Mouse (Mus musculus) limb, embryonic 15.5 days (tissue): Measurements from ENCODE around the gene Luc7l. TPM values are rescaled to one million over a fixed set of nuclear protein-coding genes. Genes with fewer than 3 reads are reported as not detected.

Experiments used
- ATAC-seq: fragments of 200-750 bp; cut with Nextera tagmentation; 2 replicates; pipeline ENCODE4 v1.8.0; 2017; ENCODE audit warnings: low read depth, moderate TSS enrichment; ENCODE audit not compliant: insufficient number of reproducible peaks, low FRiP score, low TSS enrichment
- H3K27ac ChIP-seq: fragments of 300-500 bp; sonication (generic); 2 replicates; pipeline ENCODE4 v1.5.1; 2015; ENCODE audit warnings: moderate library complexity, mild to moderate bottlenecking, inconsistent platforms
- H3K27me3 ChIP-seq: fragments of 300-500 bp; sonication (generic); 2 replicates; pipeline ENCODE4 v1.6.1; 2015; ENCODE audit warnings: inconsistent platforms
- H3K36me3 ChIP-seq: fragments of 300-500 bp; sonication (generic); 2 replicates; pipeline ENCODE4 v1.6.1; 2015; ENCODE audit warnings: inconsistent platforms
- H3K4me1 ChIP-seq: fragments of 300-500 bp; sonication (generic); 2 replicates; pipeline ENCODE4 v1.6.1; 2015; ENCODE audit warnings: inconsistent platforms
- H3K4me2 ChIP-seq: fragments of 300-500 bp; sonication (generic); 2 replicates; pipeline ENCODE4 v1.6.1; 2015; ENCODE audit warnings: mild to moderate bottlenecking, inconsistent platforms
- H3K4me3 ChIP-seq: fragments of 300-500 bp; sonication (generic); 2 replicates; pipeline ENCODE4 v1.5.1; 2015; ENCODE audit warnings: mild to moderate bottlenecking, inconsistent platforms
- H3K9ac ChIP-seq: fragments of 300-500 bp; sonication (generic); 2 replicates; pipeline ENCODE4 v1.6.1; 2015; ENCODE audit warnings: inconsistent platforms
- H3K9me3 ChIP-seq: fragments of 300-500 bp; sonication (generic); 2 replicates; pipeline ENCODE4 v1.6.1; 2016; ENCODE audit warnings: inconsistent platforms
- WGBS: fragments of 180-500 bp; shearing (Covaris S2); methylation state at CpG from one replicate; pipeline ENCODE4 v1.1.7; 2015; 5-methylcytosine and 5-hydroxymethylcytosine counted together
- polyA plus RNA-seq: library from polyadenylated mRNA; unstranded; fragments of >200 nt; fragmentation: Nextera tagmentation; extraction: Ambion mirVana; gene quantifications from 2 replicates; pipeline ENCODE4 v1.2.1, GENCODE M21; 2015

Luc7l gene
- polyA plus RNA-seq, 1 experiment from 2014 or later: 102 TPM

GRCm38 (mm10) chr17:26234386-26234785 is 18.3 kb upstream of the Luc7l start:
- no peaks in the 10 kb centered on the region for H3K9me3 ChIP-seq
- no peak overlapping the region for H3K9ac ChIP-seq
- ATAC-seq: no peak
- peaks cover 11% of the 10 kb centered on the region; the same call in 1 of the 2 replicates for H3K4me1 ChIP-seq
- H3K4me3 ChIP-seq: no peak overlapping the region
- H3K36me3 ChIP-seq: peaks cover 3% of the 10 kb centered on the region; the same call in 1 of the 2 replicates
- no peak overlapping the region for H3K27ac ChIP-seq
- 85% methylated on average over 8 of the region's 8 CpGs for WGBS
- no peak overlapping the region for H3K4me2 ChIP-seq
- no peaks in the 10 kb centered on the region for H3K27me3 ChIP-seq

DNA sequence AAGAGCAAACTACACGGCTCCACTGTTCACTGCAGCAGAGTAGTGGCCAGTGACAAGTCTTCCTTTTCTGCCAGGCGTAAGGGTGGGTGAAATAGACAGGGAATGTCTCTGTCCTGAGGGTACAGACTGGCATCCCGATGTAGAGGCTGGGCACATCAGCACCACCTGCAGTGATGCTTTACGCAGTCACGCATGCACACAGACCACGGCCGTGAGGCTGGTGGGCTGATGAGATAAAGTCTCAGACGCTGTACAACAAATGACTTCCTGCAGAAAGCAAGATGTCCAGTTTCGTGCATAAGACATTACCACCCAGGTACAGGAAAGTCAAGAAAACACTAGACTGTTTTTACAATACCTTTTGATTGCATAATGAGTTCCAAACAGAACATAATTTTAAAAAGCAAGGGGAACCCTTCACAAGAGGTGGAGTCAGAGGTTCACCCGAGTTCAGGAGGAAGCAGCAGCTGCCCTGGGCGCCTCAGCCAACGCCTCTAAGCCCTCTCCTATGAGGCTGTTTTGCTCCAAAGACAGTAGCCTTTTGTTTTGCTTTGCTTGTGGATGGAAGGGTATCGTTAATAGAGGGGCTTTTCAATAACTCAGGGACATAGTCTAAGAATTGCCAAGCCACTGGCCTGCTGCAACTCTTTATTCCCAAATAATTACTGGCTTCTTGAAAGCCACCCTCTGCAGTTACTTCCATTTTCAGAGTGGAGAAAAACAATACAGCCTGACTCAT is 17.4 kb upstream of the Luc7l start:
- H3K4me1 ChIP-seq: peaks cover 11% of the 10 kb centered on the region; the same call in 1 of the 2 replicates
- 49% methylated on average over 13 of the region's 13 CpGs for WGBS
- no peak overlapping the region for H3K4me3 ChIP-seq
- H3K4me2 ChIP-seq: no peak overlapping the region
- H3K27ac ChIP-seq: peak overlapping the region; percentile 48
- no peak overlapping the region for H3K9ac ChIP-seq
- ATAC-seq: no peak
- H3K9me3 ChIP-seq: no peaks in the 10 kb centered on the region
- H3K36me3 ChIP-seq: no peaks in the 10 kb centered on the region; the same call in 1 of the 2 replicates
- no peaks in the 10 kb centered on the region for H3K27me3 ChIP-seq

DNA sequence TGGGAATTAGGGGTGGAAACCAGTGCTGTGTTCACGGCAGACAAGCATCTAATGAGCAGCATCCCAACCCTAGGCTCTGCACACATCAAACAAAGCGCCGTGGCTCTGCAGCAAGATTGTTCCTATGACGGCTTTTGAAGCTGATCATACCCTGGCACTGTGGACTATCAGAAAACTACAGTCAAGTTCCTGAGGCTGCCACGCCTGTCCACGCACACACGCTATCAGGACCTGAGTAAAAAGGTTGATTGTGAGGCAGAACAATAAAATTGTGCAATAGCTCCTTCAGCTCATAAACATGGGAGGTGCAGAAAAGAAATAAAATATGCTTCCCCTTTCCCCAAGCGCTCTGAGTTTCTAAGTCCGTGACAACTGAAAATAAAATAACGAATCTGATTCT is 15.0 kb upstream of the Luc7l start:
- Histone ChIP-seq H3K4me1 (peaks cover 11% of the 10 kb centered on the region; the same call in 1 of the 2 replicates), H3K36me3 (no peaks in the 10 kb centered on the region; the same call in 1 of the 2 replicates), H3K27me3 (no peaks in the 10 kb centered on the region), H3K9ac (no peak overlapping the region), H3K4me2 (no peak overlapping the region), H3K9me3 (no peaks in the 10 kb centered on the region), H3K4me3 (no peak overlapping the region), H3K27ac (no peak overlapping the region)
- no peak for ATAC-seq
- 73% methylated on average over 10 of the region's 10 CpGs for WGBS

GRCm38 (mm10) chr17:26239551-26239950 is 13.1 kb upstream of the Luc7l start:
- no peaks in the 10 kb centered on the region for H3K27me3 ChIP-seq
- no peak overlapping the region for H3K27ac ChIP-seq
- peaks cover 23% of the 10 kb centered on the region for H3K4me1 ChIP-seq
- H3K4me3 ChIP-seq: no peak overlapping the region
- ATAC-seq: no peak
- no peaks in the 10 kb centered on the region for H3K9me3 ChIP-seq
- no peaks in the 10 kb centered on the region for H3K36me3 ChIP-seq
- H3K9ac ChIP-seq: no peak overlapping the region
- no peak overlapping the region for H3K4me2 ChIP-seq
- 75% methylated on average over 2 of the region's 2 CpGs for WGBS

GRCm38 (mm10) chr17:26240120-26240790 is 12.4 kb upstream of the Luc7l start:
- no peak overlapping the region for H3K9ac ChIP-seq
- WGBS: 78% methylated on average over 6 of the region's 6 CpGs
- ATAC-seq: no peak

GRCm38 (mm10) chr17:26240990-26241389 is 11.7 kb upstream of the Luc7l start:
- WGBS: 74% methylated on average over 6 of the region's 6 CpGs

More at GRCm38 (mm10) chr17:26240120-26240790, 12.4 kb upstream of the Luc7l start:
- no peak overlapping the region for H3K27ac ChIP-seq
- H3K9me3 ChIP-seq: no peaks in the 10 kb centered on the region
- H3K4me1 ChIP-seq: peaks cover 23% of the 10 kb centered on the region
- no peak overlapping the region for H3K4me2 ChIP-seq
- no peaks in the 10 kb centered on the region for H3K27me3 ChIP-seq
- no peak overlapping the region for H3K4me3 ChIP-seq
- H3K36me3 ChIP-seq: no peaks in the 10 kb centered on the region

GRCm38 (mm10) chr17:26243471-26244100 is 9.1 kb upstream of the Luc7l start:
- WGBS: under 1% methylated on average over 32 of the region's 32 CpGs
- Histone ChIP-seq H3K4me2 (peak overlapping the region; percentile 74), H3K4me3 (peak overlapping the region; percentile 79), H3K27ac (peak overlapping the region; percentile 83), H3K27me3 (no peaks in the 10 kb centered on the region), H3K4me1 (peaks cover 12% of the 10 kb centered on the region), H3K36me3 (no peaks in the 10 kb centered on the region), H3K9me3 (no peaks in the 10 kb centered on the region), H3K9ac (peak overlapping the region; percentile 74)
- peak; percentile 80 for ATAC-seq

More at GRCm38 (mm10) chr17:26240990-26241389, 11.7 kb upstream of the Luc7l start:
- Histone ChIP-seq H3K9me3 (no peaks in the 10 kb centered on the region), H3K36me3 (no peaks in the 10 kb centered on the region), H3K4me3 (no peak overlapping the region), H3K9ac (no peak overlapping the region), H3K27ac (no peak overlapping the region), H3K4me2 (no peak overlapping the region), H3K4me1 (peaks cover 15% of the 10 kb centered on the region), H3K27me3 (no peaks in the 10 kb centered on the region)
- ATAC-seq: no peak

DNA sequence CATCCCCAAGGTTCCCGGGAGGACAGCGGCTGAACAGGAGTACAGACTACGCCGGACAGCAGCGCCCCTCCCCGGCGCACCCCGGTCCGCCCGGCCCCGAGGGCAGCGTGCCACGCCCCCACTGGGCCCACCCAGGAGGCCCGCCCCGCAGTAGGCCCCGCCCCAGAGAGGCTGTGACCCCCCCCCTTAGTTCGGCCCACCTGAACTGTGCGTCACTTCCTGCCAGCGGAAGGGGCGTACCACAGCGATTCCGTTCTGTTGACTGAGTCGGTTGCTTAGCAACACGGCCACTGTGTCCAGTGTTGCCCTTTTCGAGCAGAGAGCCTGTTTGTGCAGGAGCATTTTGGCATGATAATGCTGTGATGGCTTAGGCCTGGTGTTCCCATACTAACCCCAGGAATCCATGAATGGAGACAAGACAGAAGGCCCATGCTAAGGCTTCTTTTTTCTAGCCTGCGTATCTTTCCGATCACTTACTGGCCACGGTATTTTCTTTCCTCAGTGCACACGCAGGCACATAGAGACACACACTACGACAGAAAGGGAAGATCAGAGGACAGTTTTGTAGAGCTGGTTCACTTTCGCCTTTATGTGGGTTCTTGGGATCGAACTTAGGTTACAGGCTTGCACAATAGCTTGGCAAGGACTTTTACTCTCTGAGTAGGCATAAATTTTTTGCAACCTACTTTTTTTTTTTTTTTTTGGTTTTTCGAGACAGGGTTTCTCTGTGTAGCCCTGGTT is 8.4 kb upstream of the Luc7l start, which contains the start of gene Fam234a:
Gene Fam234a (minus strand): TSS at position 142 of the 741 bp plus-strand sequence.
- H3K27ac ChIP-seq: peak within 1 kb of the TSS; percentile 83
- no peaks in the 10 kb centered on the region for H3K36me3 ChIP-seq
- no peaks in the 10 kb centered on the region for H3K27me3 ChIP-seq
- H3K9ac ChIP-seq: peak within 1 kb of the TSS; percentile 74
- H3K4me2 ChIP-seq: peak within 1 kb of the TSS; percentile 74
- peak within 1 kb of the TSS; percentile 79 for H3K4me3 ChIP-seq
- peak; percentile 98 for ATAC-seq
- H3K4me1 ChIP-seq: peaks cover 12% of the 10 kb centered on the region
- WGBS: 8% methylated on average over 27 of the region's 33 CpGs
- H3K9me3 ChIP-seq: no peaks in the 10 kb centered on the region

GRCm38 (mm10) chr17:26251886-26252538 is 684 bp upstream of the Luc7l start:
- Histone ChIP-seq H3K4me2 (peak overlapping the region; percentile 54; the same call in 1 of the 2 replicates), H3K36me3 (peaks cover 10% of the 10 kb centered on the region), H3K9me3 (no peaks in the 10 kb centered on the region), H3K27ac (peak overlapping the region; percentile 99), H3K4me1 (peaks cover 9% of the 10 kb centered on the region), H3K27me3 (no peaks in the 10 kb centered on the region), H3K9ac (no peak overlapping the region), H3K4me3 (peak overlapping the region; percentile 95)
- no peak for ATAC-seq
- WGBS: 48% methylated on average over 4 of the region's 4 CpGs

DNA sequence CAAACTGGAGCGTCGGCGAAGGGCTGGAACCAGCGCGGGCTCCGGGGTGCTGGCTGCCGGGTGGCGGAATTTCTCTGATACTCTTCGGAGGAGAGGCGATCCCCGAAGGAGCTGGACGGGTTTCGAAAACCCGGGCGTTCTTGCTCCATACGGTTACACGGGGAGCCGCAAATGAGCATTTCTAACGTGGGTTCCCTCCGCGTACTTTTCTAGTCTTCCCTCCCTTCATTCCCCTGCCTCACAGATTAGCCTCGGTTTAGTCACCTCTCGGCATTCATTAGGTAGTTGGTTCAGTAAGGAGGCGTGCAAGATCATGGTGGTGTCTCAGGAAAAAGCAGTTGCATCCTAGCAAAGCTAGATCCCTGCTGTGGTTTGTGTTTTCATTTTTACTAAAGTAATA is 703 bp downstream of the Luc7l start:
- H3K36me3 ChIP-seq: peaks cover 19% of the 10 kb centered on the region
- H3K9ac ChIP-seq: peak overlapping the region; percentile 95
- peak overlapping the region; percentile 95 for H3K4me3 ChIP-seq
- H3K4me1 ChIP-seq: peaks cover 9% of the 10 kb centered on the region
- peak overlapping the region; percentile 99 for H3K27ac ChIP-seq
- no peaks in the 10 kb centered on the region for H3K27me3 ChIP-seq
- H3K9me3 ChIP-seq: no peaks in the 10 kb centered on the region
- H3K4me2 ChIP-seq: peak overlapping the region; percentile 54
- under 1% methylated on average over 24 of the region's 24 CpGs for WGBS
- ATAC-seq: no peak

GRCm38 (mm10) chr17:26255313-26255712 is 2.6 kb downstream of the Luc7l start:
- Histone ChIP-seq H3K27me3 (no peaks in the 10 kb centered on the region), H3K9ac (no peak overlapping the region), H3K27ac (no peak overlapping the region), H3K4me1 (peaks cover 9% of the 10 kb centered on the region), H3K36me3 (peaks cover 35% of the 10 kb centered on the region), H3K4me2 (no peak overlapping the region), H3K4me3 (no peak overlapping the region), H3K9me3 (no peaks in the 10 kb centered on the region)
- 91% methylated on average over 7 of the region's 7 CpGs for WGBS
- no peak for ATAC-seq
